Mouse (Mus musculus) G1E (cell line): ENCODE data around the gene Six4.

Source experiments
- CTCF ChIP-seq: IDR thresholded peaks from 2 replicates; pipeline ENCODE4 v1.5.1; 2012; ENCODE audit warnings: low read depth, low read length, inconsistent platforms, mixed read lengths
- GATA1 ChIP-seq: IDR thresholded peaks from 2 replicates; pipeline ENCODE4 v1.6.1; 2012; ENCODE audit warnings: borderline replicate concordance, low read length, inconsistent platforms, mixed read lengths
- POLR2AphosphoS5 ChIP-seq: IDR thresholded peaks from 2 replicates; pipeline ENCODE4 v1.6.1; 2012; ENCODE audit warnings: low read depth, low read length, inconsistent platforms; ENCODE audit not compliant: insufficient replicate concordance
- TAL1 ChIP-seq: conservative IDR thresholded peaks from 2 replicates; pipeline ENCODE4 v1.6.1; 2012; ENCODE audit warnings: low read depth, low read length, inconsistent platforms, mixed read lengths

- no peak for TF ChIP-seq CTCF
- no peak for TF ChIP-seq GATA1
- TF ChIP-seq POLR2AphosphoS5 = no peak
- TF ChIP-seq TAL1 = no peak
Measured at GRCm38 (mm10) chr12:73054576-73055185, 58.6 kb downstream of the Six4 start.
